Mouse (Mus musculus): ENCODE measurements at regions not wholly inside any gene's neighbourhood (a gene's known extent, or its start where the extent isn't known, plus 50 kb on each side); places are given as distances from the start of the nearest gene placed in this dataset.

DNA sequence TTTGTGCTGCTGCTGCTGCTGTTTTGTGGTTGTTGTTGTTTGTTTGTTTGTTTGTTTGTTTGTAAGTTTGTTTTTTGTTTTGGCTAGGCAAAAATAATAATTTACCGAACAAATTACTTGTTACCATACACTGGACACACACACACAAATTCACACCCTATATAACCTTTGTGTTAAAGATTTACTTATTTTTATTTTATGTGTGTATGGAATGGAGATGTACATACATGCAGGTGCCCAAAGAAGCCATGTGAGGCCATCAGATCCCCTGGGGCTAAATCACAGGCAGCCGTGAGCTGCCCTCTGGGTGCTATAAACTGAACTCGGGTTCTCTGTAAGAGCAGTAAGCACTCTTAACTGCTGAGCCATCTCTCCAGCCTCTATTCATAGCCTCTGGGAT, 56.0 kb downstream of the Pttg1 start:
- no peak for DNase-seq

DNA sequence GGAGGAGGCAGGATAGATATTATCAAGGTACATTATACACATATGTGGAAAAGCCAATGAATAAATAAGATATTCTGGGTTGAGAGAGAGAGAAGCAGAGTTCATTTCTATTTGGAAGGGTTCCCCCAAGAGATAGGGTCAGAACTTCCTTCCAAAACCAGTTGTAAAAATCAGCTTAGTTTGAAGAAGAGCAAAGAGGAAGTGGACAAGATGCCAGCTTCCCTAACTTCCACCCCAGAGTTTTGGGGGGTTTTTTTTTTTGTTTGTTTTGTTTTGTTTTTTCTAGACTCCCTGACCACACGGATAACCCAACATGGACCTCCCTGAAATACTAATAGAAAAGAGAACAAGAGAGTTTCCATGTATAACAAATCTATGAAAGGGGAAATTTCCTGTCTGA, 57.7 kb downstream of the Pttg1 start:
- DNase-seq: no peak

DNA sequence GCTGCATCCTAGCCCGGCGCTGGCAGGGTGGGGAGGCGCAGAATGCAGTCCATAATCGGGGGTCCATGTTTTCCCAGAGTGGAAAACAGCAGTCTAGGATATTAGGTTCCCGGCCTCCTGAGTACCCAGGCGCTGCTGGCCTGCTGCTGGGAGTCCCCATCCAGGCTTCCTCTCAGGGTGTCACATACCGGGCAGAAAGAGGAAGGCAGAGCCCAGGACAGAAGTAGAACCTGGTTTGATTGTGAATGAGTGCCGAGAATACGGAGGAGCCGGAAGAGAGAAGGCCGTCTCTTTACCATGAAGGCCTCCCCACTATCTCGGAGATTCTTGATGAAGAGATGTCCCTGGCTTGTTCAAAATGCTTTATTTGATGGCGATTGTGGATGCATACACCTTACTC, 64.2 kb downstream of the Pttg1 start:
- DNase-seq: no peak

DNA sequence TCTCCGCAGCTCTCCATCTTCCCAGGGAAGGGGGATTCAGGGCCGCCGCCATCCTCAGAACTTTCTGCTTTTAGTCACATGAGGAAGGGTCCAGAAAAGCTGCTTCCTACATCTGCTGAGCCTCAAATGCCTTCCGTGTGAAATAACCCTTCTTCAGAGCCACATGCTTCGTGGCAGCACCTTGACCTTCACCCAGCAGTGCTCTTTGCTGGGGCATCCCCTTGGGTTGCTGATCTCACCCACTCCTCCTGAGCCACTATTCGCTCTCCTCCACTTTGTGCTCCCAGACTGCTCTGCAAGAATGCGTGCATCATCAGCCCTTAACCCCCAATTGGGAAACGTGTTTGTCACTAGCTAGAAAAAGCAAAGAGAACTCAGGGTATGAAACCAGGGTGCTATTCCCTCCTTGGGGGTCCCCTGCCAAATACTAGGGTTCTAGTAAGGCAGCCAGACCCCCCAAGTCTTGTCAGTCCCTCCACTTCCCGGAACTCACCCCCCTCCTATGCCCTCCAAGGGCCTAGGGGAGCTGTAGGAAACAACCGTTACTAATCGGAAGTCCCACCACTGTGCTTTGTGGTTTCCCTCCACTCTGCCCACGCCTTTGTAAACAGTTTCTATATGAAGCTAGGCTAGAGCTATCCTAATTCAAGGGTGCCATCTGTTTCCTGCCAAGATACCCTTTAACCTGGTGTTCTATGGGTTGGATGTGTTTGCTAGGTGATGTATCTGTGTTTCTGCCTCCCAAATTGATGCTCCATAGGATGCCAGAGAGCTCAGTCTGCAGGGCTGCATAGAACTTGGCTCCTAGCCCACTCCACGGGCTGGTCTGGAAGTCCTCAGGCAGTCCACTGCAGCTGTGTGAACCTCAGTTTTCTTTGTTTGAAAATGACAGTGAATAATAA, 67.4 kb downstream of the Pttg1 start:
- DNase-seq: no peak

DNA sequence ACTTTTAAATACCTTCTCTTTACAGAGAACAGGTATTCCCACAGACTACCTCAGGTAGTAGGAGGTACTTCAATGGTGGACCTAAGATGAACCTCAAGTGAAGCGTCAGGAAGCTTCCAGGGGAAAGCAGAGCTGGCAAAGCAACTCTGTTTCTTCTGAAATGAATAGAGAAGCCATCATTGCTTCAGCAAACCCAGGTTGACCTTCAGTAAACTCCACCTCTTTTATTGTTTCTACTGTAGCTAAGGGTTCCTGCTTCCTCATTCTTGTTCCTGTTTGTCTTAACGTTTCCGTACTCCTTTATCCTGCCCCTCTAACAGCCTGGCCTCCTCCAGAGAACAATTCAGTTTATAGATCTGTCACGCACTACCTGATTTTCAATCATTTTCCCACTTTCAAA, 72.4 kb downstream of the Pttg1 start:
- DNase-seq: no peak

DNA sequence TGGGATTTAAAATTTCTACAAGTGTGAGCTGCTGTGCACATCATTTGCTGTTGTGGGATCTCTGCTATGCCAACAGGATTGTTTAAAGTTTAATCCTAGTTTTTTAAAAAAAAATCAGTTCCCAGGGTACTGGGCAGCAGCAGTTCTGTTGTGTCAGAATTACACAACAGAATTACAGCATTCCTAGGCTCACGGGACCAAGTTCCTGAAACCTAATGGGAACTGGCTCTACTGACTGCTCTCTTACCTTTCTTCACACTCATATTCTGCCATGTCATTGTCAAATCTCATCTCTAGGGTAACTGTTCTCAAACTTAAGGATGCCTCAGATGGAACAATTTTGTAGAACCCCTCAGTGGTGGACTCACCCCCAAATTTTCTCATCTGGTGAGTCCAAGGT, 73.0 kb downstream of the Pttg1 start:
- DNase-seq: no peak

DNA sequence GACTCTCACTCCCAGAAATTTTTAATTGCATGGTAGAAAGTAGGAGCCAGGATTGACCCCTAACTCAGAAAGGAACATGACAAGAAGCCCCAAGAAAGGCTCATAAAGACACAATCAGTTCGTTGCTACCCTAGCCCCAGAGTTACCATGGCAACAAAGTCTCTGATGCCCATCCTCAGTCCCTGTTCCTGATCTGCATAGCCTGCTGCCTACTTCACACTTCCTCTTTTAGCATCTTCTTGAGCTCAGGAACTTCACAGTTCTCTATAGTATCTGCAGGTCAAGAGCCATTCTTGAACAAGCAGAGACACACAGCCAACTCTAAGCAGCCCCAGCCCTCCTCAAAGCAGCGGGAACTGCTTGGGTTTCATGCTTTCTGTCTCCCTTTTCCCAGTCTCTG, 74.2 kb downstream of the Pttg1 start:
- DNase-seq: no peak

DNA sequence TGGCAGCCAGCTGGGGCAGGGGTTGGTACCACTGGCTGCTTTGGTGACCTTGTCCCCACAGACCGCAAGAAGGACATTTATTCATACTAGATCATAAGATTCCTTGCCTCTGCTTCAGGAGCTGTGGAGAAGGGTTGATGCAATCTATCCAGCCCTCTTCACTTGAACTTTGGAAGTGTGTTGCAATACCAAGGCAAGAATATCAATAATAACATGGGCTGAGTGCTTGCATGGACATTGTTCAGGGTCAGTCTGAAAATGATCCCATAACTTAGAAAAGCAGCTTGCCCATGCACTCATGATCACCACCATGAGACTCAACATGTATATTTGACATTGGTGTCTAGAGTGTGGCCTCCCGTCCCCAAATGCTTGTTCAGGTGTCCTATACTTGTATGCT, 74.7 kb downstream of the Pttg1 start:
- DNase-seq: no peak

DNA sequence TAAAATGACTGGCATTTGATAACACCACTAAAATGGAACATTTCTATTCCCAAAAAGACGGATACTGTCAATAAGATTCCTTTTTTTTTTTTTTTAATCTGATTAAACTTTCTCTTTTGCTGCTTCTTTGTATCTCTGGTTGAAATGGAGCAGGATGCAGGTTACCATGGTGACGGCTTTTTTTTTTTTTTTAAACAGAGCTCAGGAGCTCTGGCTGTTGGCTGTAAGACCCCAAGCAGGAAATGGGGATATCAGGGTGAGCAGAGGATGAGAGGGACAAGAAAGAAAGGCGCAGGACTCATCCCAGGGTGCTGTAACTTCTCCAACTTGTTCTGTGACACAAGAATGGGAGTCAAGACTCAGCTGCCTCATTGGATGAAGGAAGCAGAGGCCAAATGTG, 75.8 kb downstream of the Pttg1 start:
- no peak for DNase-seq

DNA sequence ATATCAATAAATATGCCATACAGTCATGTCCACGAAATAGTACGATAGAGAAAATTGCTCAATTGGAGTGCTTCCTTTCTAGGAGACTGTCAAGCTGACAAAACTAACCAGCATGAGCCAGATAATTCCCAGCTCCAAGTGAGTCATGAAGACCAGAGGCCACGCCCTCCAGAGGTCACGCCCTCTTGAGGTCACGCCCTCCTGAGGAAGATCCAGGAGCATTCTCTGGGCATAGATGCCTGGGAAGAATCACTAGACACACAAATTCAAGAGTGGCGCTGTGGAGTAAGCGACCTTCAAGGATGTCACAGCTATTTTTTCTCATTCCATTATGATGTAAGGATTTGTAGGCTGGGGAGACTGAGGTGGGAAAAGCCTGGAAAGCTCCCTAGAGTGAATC, 76.5 kb downstream of the Pttg1 start:
- no peak for DNase-seq

DNA sequence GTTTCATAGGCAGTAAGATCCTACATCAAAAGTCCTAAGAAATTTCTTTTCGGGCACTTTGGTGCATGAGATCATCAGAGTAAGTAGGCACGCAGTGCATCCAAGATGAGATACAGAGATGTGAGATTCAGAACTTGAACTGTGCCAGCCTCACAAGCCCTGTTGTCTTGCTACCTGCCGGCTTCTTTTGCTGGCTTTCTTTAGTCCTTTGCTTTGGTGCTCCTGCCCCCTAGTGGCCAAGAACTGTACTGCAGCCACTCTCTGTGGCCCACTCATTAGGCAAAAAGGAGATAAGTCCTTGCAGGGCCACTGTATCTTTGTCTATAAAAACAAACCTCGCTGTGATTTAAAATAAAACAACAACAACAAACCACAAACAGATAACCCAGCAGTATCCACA, 77.5 kb downstream of the Pttg1 start:
- peak; percentile 93 for DNase-seq

DNA sequence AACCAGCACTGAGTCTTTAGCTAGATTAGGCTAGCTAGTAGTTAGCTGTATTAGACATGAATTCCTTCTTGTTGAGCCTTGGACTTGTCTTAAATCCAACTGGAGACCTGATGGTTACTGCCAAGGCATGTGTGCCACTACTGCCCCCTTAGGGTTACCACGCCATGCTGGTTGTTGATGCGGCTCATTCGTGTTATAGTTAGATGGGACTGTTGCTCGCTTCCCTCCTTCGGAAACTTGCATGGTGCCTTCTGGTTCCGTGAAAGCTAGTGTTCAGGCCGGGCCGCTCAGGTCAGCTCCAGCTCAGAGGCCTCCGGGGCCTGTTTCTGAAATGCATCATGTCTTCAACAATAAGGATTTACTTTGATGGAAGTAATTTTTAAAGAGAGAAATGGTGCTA, 79.6 kb downstream of the Pttg1 start:
- DNase-seq: no peak

DNA sequence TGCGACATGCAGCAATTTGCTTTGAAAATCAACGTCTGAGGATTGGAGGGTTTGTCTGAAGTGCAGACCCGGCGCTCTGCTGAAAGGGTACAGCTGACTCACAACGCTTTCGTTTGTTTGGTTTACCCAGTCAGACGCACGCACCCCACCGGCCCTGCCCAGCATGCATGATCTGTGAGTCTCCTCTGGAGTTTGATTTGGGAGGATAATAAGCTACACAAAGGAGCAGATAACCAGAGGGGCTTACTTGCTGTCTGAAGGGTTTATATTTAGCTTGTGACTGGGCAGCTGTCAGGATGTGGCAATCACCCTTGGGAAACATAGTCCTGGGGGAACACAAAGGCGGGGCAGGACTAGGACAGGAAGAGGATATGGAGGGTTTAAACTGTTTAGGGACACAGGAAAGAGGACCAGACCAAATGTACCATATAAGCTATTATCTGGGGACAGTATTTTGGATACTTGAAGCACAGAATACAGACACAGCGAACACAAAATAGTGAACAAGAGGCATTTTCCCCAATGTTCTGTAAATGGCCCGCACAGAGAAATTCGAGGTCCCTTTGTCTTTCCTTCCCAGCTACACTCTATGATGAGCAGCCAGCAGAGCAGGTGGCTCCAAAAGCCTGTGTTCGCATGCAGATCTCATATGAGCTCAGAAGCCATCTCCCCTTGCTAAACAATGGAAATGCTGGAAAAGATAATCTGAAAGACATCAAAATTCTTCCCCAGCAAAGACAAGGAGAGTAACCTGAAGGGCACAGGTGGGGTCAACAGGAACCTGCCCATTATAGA, 81.1 kb downstream of the Pttg1 start:
- DNase-seq: no peak

DNA sequence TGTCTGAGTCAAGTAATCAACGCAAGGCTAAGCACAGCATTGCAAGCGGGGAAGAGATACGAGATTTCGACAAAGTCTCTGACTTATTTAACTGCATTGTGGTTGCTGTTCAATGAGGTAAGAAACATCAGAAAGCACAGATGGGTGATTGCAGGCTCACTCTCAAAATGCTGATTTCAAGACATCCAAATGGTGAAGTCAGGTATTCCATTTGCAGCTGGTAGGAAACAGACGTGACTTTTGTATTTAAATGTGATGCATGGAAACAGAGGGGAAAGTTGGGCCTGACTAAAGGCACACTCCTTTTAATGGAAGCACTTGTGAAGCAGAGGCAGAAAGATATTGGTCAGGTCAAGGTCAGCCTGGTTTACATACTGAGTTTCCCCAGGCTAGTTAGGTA, 82.5 kb downstream of the Pttg1 start:
- DNase-seq: no peak

DNA sequence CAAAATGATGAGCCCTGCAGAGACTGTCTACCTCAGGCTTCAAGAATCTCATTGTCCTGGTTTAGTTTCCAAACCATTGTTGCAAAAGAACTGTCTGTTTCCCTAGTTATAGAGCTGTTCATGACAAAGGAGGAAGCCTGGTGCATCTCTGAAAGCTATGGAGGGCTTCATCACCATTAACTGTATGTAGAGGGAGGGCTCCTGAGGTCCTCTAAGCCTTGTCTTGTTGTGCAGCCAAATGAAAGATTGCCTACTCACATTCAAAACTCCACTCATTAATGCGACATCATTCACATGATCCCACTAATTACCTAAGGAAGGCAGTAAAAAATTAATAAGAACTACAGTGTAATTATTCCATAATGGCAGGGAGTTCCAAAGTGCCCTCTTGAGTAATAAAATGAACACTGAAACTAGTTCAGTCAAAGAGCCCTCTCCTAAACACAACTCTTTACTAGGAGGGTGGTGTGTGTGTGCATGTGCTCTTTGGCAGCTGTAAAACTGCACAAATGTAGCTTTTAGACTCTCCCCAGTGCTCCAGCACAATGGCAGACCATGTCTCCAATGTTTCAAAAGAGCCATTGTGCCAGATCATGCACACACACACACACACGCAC, 87.6 kb downstream of the Pttg1 start:
- no peak for DNase-seq

DNA sequence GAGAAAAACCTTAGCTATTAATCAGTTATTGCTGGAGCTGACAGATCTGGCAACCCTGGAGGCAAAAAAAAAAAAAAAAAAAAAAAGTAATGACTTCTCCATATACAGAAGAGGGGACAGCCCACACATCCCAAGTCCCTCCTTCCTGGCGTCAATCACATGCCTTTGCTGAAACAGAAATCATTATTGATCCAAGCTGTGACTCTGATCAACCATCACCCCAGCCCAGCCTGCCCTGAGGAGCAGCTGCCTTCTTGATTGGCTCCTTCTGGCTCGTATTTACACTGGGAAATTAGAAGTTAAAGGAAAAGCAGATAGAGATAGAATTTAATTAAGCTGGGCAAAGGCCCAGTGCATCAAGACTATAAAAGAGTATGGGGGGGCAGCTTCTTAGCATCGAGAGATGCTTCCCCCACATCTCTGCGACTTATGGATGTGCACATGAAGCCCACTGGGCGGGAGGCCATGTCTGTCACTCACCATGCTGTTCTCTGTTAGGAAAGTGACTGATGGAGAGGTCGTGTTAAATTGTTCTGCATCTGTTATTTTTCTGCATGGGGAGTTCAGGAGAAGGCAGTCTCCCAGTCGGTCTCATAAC, 90.3 kb downstream of the Pttg1 start:
- DNase-seq: no peak

DNA sequence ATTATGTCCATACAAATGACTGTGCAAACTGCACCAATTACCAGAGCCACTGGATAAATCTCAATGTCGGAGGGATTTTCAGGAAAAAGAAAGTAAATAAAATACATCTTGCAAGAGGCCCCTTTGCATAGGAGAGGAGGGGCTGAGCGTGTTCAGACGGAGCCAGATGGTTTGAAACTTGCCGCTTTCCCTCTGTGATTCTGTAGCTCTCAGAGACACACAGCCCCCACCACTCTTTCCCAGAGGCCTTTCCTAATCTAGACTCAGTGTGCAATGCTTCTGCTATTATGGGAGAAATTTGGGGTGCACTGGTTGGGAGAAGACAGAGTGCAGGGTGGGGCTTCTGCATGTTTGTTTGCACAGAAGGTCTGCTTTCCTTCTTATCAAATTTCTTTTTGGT, 92.5 kb downstream of the Pttg1 start:
- DNase-seq: no peak

DNA sequence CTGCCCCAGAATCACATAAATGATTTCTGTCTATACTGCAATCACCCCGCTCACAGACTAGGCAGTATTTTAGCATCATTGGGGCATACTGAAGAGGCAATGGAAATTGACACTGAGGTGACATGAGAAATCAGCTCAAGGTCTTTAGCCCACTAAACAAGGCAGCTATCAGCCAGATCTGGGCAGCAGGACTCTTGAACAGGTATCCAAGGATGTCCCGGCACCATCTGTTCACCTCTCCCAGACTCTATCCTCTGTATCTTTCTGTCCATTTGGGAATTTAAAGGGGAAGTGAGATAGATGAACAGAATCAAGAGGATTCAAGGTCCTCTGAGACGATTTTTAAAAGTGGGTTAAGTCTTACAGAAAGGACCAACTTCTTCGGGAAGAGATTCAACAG, 112.1 kb downstream of the Pttg1 start:
- peak; percentile 15 for DNase-seq

Data from cerebellum, adult 8-10 months (tissue).